Mouse (Mus musculus): ENCODE measurements around the gene Cd83. TPM values are rescaled to one million over a fixed set of nuclear protein-coding genes. Genes with fewer than 3 reads are reported as not detected.

Cd83 gene
- polyA plus RNA-seq, 1 experiment: 10.5 TPM

DNA sequence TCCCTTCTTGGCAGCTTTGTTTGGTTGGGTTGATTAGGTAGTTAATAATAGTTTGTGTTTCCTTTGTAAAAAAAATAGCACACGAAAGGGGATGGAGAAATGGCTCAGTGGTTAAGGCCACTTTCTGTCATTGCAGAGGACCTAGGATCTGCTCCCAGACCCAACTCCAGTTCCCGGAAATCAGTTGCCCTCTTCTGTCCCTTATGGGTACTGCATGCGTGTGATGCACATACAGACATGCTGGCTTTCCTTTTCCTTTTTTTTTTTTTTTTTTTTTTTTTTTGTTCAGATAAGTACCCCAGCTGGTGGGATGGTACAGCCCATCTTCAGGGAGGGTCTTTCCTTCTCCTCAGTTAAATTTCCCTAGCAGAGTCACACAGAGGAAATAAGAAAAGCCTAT lies 20.1 kb downstream of the Cd83 start:
- no peak for DNase-seq (ENCODE audit: low read depth, low spot score)
- 91% methylated on average over 3 of the region's 3 CpGs for WGBS

- WGBS: 92% methylated on average over 5 of the region's 5 CpGs
- no peak for DNase-seq (ENCODE audit: low read depth, low spot score)
Observed at GRCm38 (mm10) chr13:43805159-43805758, 20.7 kb downstream of the Cd83 start.

- DNase-seq (ENCODE audit: low read depth, low spot score): no peak
- WGBS: 74% methylated on average over 14 of the region's 14 CpGs
Observed at GRCm38 (mm10) chr13:43806371-43807271, 22.0 kb downstream of the Cd83 start.

DNA sequence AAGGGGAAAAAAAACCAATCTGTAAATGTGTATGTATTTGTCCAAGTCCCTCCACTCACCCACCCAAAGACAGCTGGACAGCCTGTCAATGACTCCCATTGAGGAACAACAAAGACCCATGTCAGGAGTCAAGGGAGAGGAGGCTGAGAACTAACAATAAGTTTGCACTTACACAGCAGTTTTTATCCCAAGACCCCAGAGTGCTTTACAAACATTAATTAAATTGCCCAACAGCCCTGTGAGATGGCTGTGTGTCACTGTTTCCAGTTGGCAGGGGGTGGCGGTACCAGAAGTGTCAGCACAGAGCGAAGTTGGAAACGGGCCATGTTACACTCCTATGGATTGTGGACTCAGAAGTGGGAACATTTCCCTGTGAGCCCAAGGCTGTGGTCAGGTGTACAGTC lies 22.7 kb downstream of the Cd83 start:
- WGBS: 32% methylated on average over 3 of the region's 3 CpGs
- DNase-seq (ENCODE audit: low read depth, low spot score): peak; percentile 27

- WGBS: 85% methylated on average over 6 of the region's 6 CpGs
Observed at GRCm38 (mm10) chr13:43810621-43811020, 26.0 kb downstream of the Cd83 start.

GRCm38 (mm10) chr13:43811835-43812234 lies 27.3 kb downstream of the Cd83 start:
- 89% methylated on average over 3 of the region's 3 CpGs for WGBS
- DNase-seq (ENCODE audit: low read depth, low spot score): no peak

More at GRCm38 (mm10) chr13:43810621-43811020, 26.0 kb downstream of the Cd83 start:
- no peak for DNase-seq (ENCODE audit: low read depth, low spot score)

- WGBS: 91% methylated on average over 8 of the region's 8 CpGs
Observed at GRCm38 (mm10) chr13:43813431-43813830, 28.9 kb downstream of the Cd83 start.

GRCm38 (mm10) chr13:43817461-43817860 lies 32.9 kb downstream of the Cd83 start:
- WGBS: 87% methylated on average over 3 of the region's 3 CpGs
- no peak for DNase-seq (ENCODE audit: low read depth, low spot score)

More at GRCm38 (mm10) chr13:43813431-43813830, 28.9 kb downstream of the Cd83 start:
- DNase-seq (ENCODE audit: low read depth, low spot score): no peak

- 53% methylated on average over 7 of the region's 7 CpGs for WGBS
- DNase-seq (ENCODE audit: low read depth, low spot score): no peak
Observed at GRCm38 (mm10) chr13:43818307-43819019, 33.9 kb downstream of the Cd83 start.

DNA sequence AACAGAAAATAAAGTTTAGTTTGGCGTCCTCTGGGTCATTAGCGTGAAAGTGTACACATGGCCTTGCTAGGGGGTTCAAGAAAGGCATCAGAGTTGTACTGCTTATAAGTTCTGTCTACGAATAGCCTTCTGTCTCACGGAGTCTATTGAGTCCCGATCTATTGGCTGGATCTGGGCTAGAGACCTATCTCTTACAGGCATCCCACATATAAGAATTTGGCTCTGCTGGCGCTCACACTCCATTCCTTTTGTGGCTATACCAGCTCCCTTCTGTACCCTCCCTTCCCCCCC lies 34.4 kb downstream of the Cd83 start:
- 77% methylated on average over 6 of the region's 6 CpGs for WGBS
- no peak for DNase-seq (ENCODE audit: low read depth, low spot score)

- no peak for DNase-seq (ENCODE audit: low read depth, low spot score)
- WGBS: 55% methylated on average over 8 of the region's 8 CpGs
Observed at GRCm38 (mm10) chr13:43820071-43820470, 35.5 kb downstream of the Cd83 start.

DNA sequence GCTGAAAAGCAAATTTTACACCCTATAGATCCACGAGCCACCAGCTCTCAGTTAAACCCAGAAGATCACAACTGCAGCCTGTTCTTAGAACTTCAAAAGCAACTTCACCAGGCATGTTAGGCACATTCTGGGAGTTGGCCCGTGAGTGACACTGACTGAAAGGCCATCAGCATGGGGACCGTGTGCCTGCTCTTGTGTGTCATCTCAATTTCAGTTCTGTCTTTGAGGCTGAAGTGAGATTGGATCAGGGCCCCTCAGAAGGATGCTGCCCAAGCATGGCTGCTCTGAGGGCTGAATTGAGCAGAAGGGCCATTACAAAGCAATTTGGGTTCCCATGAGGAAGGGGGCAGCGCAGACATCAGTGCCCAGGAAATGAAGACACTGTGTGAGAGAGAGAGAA lies 37.7 kb downstream of the Cd83 start:
- no peak for DNase-seq (ENCODE audit: low read depth, low spot score)
- WGBS: 91% methylated on average over 4 of the region's 4 CpGs

- DNase-seq (ENCODE audit: low read depth, low spot score): peak; percentile 51
- 27% methylated on average over 5 of the region's 5 CpGs for WGBS
Observed at GRCm38 (mm10) chr13:43828648-43829047, 44.1 kb downstream of the Cd83 start.

DNA sequence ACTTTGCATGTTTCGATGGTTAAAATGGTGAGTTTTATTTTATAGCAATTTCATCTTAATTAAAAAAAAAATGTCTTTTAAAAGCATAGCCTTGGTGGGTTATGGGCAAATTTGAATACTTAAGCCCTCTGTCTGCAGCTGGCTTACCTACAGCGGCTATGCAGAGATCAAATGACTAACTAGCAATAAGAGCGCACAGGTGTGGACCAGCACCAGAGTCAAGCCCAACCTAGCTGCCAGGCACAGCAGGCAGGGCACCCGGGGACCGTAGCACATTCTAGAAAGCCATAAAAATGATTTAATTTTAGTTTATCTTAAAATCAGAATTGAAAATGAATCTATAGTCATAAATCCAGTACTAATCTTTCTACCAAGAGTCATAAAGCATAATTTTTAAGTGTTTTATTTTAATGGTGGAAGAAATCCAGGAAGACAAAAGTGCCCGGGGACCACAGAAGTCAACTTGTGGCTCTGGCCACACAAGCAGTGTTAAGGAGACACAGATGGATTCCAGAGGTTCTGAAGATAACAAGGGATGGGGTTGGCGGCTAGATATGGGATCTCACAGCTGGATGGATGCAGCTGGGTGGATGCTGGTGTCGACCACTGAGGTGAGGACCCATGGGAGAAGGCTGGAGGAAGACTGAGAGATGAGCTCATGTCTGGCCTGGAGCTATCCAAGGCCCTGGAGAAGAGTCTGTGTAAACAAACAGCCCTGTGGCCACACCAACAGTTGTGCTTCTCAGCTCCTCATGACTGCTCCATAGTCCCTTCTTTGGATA lies 46.5 kb downstream of the Cd83 start:
- WGBS: 41% methylated on average over 8 of the region's 8 CpGs
- DNase-seq (ENCODE audit: low read depth, low spot score): no peak

DNA sequence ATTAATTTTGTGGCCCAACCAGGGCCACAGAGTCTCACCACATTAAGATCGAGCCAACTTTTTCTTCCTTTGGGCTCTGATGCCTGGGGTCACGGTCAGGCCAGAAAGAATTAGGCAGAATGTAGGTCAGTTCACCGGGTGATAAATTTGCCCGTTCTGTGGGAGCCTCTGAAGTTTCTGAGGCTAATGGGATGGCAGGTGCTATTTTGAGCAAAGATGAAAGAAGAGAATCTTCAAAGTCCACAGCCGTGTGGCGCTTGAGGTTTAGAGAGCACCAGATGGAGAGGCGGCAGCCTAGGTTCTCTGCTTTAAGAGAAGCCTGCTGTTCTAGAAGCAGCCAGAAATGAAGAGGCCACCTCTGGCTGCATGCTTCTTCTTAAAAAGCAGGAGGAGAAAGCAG lies 48.2 kb downstream of the Cd83 start:
- no peak for DNase-seq (ENCODE audit: low read depth, low spot score)
- 77% methylated on average over 7 of the region's 7 CpGs for WGBS

GRCm38 (mm10) chr13:43836376-43836775 lies 51.8 kb downstream of the Cd83 start:
- WGBS: 59% methylated on average over 8 of the region's 8 CpGs
- no peak for DNase-seq (ENCODE audit: low read depth, low spot score)

GRCm38 (mm10) chr13:43837812-43838211 lies 53.2 kb downstream of the Cd83 start:
- WGBS: 90% methylated on average over 4 of the region's 4 CpGs
- no peak for DNase-seq (ENCODE audit: low read depth, low spot score)

DNA sequence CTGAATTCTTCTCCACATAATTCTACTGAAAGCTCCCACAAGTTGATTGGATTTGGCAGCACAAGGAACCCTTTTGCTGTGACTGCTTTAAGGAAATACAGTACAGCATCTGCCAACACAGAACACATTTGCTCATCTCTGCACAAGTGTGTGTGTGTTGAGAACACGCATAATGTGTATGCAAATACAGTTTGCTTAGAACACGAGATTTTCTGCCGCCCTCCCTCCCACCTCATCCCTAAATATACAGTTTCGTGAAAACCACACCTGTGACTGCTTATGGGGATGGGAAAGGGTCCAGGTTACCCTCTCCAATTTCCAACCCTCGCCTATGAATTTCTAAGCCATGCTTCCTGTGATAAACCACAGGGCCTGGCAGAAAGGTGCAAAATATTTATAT lies 60.6 kb downstream of the Cd83 start:
- DNase-seq (ENCODE audit: low read depth, low spot score): no peak
- 60% methylated on average over 5 of the region's 5 CpGs for WGBS

DNA sequence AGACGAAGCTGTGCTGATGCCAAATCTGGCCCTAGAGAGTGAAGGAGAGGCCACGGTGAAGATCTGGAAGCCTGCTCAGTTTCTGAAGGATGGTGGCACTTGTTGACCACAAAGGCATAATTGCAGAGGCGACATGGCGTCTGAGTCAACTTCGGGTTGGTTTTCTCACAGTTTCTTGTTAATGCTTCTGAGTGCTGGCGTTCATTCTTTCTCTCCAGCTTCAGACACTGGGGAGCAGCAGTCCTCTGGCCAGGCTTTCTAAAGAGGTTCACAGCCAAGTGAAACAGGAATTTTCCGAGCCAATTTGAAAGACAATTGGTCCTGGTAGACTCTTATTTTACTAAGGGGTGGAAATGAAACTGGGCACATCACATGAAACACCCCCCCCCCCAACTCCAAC lies 62.6 kb downstream of the Cd83 start:
- 80% methylated on average over 7 of the region's 7 CpGs for WGBS
- no peak for DNase-seq (ENCODE audit: low read depth, low spot score)

- no peak for DNase-seq (ENCODE audit: low read depth, low spot score)
- WGBS: 76% methylated on average over 4 of the region's 4 CpGs
Observed at GRCm38 (mm10) chr13:43849816-43850215, 65.2 kb downstream of the Cd83 start.
